Mouse (Mus musculus) liver, embryonic 14.5 days (tissue): ENCODE results near the gene Atf7. TPM values are rescaled to one million over a fixed set of nuclear protein-coding genes. Genes with fewer than 3 reads are reported as not detected.

Experiments
- ATAC-seq: fragments of 200-750 bp; cut with Nextera tagmentation; 2 replicates; pipeline ENCODE4 v1.8.0; 2017; ENCODE audit warnings: moderate number of reproducible peaks, mild to moderate bottlenecking, moderate library complexity; ENCODE audit not compliant: insufficient read depth
- DNase-seq, 3 experiments: peaks; one replicate each; pipeline ENCODE4 v3.0.0-alpha.2; 2012 to 2013; ENCODE audit warnings: low read depth in 3 of 3, low spot score in 3 of 3
- H3K27ac ChIP-seq: fragments of 300-500 bp; sonication (generic); 2 replicates; pipeline ENCODE4 v1.5.1; 2014; ENCODE audit warnings: moderate library complexity, mild to moderate bottlenecking, control low read depth, inconsistent platforms
- H3K27me3 ChIP-seq: fragments of 300-500 bp; sonication (generic); 2 replicates; pipeline ENCODE4 v1.6.1; 2014; ENCODE audit warnings: mild to moderate bottlenecking, low read length, moderate library complexity; ENCODE audit not compliant: control insufficient read depth, insufficient read depth
- H3K36me3 ChIP-seq: fragments of 300-500 bp; sonication (generic); replicated peaks from 2 replicates; pipeline ENCODE4 v1.6.1; 2014; ENCODE audit warnings: low read depth; ENCODE audit not compliant: control insufficient read depth, insufficient read depth
- H3K4me1 ChIP-seq, 2 experiments: fragments of 200-500 bp in 1 of 2; fragments of 300-500 bp in 1 of 2; sonication (generic) in 1 of 2; replicated peaks; 2 replicates each; pipeline ENCODE4 v1.6.1; 2012 to 2014; ENCODE audit warnings: antibody characterized with exemption in 1 of 2, inconsistent platforms in 1 of 2, low read length in 1 of 2; ENCODE audit not compliant: control insufficient read depth in 2 of 2, insufficient read depth in 2 of 2
- H3K4me2 ChIP-seq: fragments of 300-500 bp; sonication (generic); 2 replicates; pipeline ENCODE4 v1.6.1; 2014; ENCODE audit warnings: low read depth, mild to moderate bottlenecking, control low read depth, moderate library complexity
- H3K4me3 ChIP-seq, 2 experiments: fragments of 200-500 bp in 1 of 2; fragments of 300-500 bp in 1 of 2; sonication (generic) in 1 of 2; 2 replicates each; pipeline ENCODE4 v1.5.1; 2012 to 2014; ENCODE audit warnings: low read depth in 2 of 2, low read length in 2 of 2, mild to moderate bottlenecking in 2 of 2, control low read depth in 1 of 2, inconsistent platforms in 1 of 2, moderate library complexity in 1 of 2; ENCODE audit not compliant: insufficient read depth in 1 of 2
- H3K9ac ChIP-seq: fragments of 300-500 bp; sonication (generic); replicated peaks from 2 replicates; pipeline ENCODE4 v1.6.1; 2014; ENCODE audit warnings: mild to moderate bottlenecking, control low read depth, moderate library complexity
- H3K9me3 ChIP-seq: fragments of 300-500 bp; sonication (generic); 2 replicates; pipeline ENCODE4 v1.6.1; 2016; ENCODE audit warnings: low read length, mixed read lengths; ENCODE audit not compliant: control insufficient read depth
- CTCF ChIP-seq: IDR thresholded peaks from 2 replicates; pipeline ENCODE4 v1.5.1; 2016; ENCODE audit warnings: antibody characterized with exemption, low read depth, control low read depth
- EP300 ChIP-seq: IDR thresholded peaks from 2 replicates; pipeline ENCODE4 v1.6.1; 2016; ENCODE audit warnings: antibody characterized with exemption, low read depth
- WGBS: fragments of 180-500 bp; shearing (Covaris S2); extraction: QIAGEN DNeasy Blood & Tissue Kit; methylation state at CpG from one replicate; pipeline ENCODE4 v1.1.7; 2014; ENCODE audit not compliant: insufficient replicate concordance; 5-methylcytosine and 5-hydroxymethylcytosine counted together
- polyA plus RNA-seq, 2 experiments: library from polyadenylated mRNA; depleted of rRNA in 1 of 2; stranded (reverse) in 1 of 2; unstranded in 1 of 2; fragments of >200 nt; fragmentation: Nextera tagmentation in 1 of 2; extraction: Ambion mirVana in 1 of 2; gene quantifications; 2 replicates each; pipeline versions ENCODE4 v1.2.1 to v1.2.3; 2012 to 2014

Gene Atf7
- polyA plus RNA-seq, 2 experiments = 7.3 to 12.3 TPM

GRCm38 (mm10) chr15:102530566-102530965 is 94.7 kb downstream of the Atf7 start:
- WGBS = 47% methylated on average over 4 of the region's 4 CpGs
- ATAC-seq (no peak), DNase-seq (no peak)

GRCm38 (mm10) chr15:102528396-102528795 is 96.9 kb downstream of the Atf7 start:
- no peak overlapping the region for H3K4me3 ChIP-seq
- no peak overlapping the region for H3K27ac ChIP-seq
- no peaks in the 10 kb centered on the region for H3K27me3 ChIP-seq
- no peaks in the 10 kb centered on the region for H3K9me3 ChIP-seq
- peaks cover 2% of the 10 kb centered on the region; the same call in 1 of the 2 replicates for H3K36me3 ChIP-seq
- no peak overlapping the region for H3K4me2 ChIP-seq
- WGBS = 69% methylated on average over 1 of the region's 1 CpGs
- no peak for DNase-seq
- no peak for TF ChIP-seq EP300
- TF ChIP-seq CTCF = no peak
- H3K4me1 ChIP-seq = no peaks in the 10 kb centered on the region
- H3K9ac ChIP-seq = no peak overlapping the region
- no peak for ATAC-seq

More at GRCm38 (mm10) chr15:102530566-102530965, 94.7 kb downstream of the Atf7 start:
- Histone ChIP-seq H3K27me3 (no peaks in the 10 kb centered on the region), H3K9ac (no peak overlapping the region), H3K4me2 (no peak overlapping the region), H3K4me3 (no peak overlapping the region), H3K36me3 (peaks cover 5% of the 10 kb centered on the region), H3K27ac (no peak overlapping the region), H3K9me3 (no peaks in the 10 kb centered on the region), H3K4me1 (no peaks in the 10 kb centered on the region)
- TF ChIP-seq EP300 (no peak), CTCF (no peak)

GRCm38 (mm10) chr15:102527936-102528335 is 97.3 kb downstream of the Atf7 start:
- no peaks in the 10 kb centered on the region for H3K9me3 ChIP-seq
- DNase-seq (no peak), ATAC-seq (no peak)
- no peaks in the 10 kb centered on the region for H3K4me1 ChIP-seq
- 57% methylated on average over 3 of the region's 3 CpGs for WGBS
- H3K27me3 ChIP-seq = no peaks in the 10 kb centered on the region
- TF ChIP-seq EP300 (no peak), CTCF (peak; percentile 61)
- no peak overlapping the region for H3K27ac ChIP-seq
- H3K9ac ChIP-seq = no peak overlapping the region
- H3K4me2 ChIP-seq = no peak overlapping the region
- no peak overlapping the region for H3K4me3 ChIP-seq
- no peaks in the 10 kb centered on the region; the same call in 1 of the 2 replicates for H3K36me3 ChIP-seq

GRCm38 (mm10) chr15:102526111-102527002 is 98.9 kb downstream of the Atf7 start:
- DNase-seq (no peak), ATAC-seq (no peak)
- Histone ChIP-seq H3K4me2 (no peak overlapping the region), H3K4me1 (no peaks in the 10 kb centered on the region), H3K36me3 (no peaks in the 10 kb centered on the region; the same call in 1 of the 2 replicates), H3K4me3 (no peak overlapping the region), H3K27me3 (no peaks in the 10 kb centered on the region), H3K9me3 (no peaks in the 10 kb centered on the region), H3K9ac (no peak overlapping the region), H3K27ac (no peak overlapping the region)
- WGBS = 67% methylated on average over 6 of the region's 6 CpGs
- TF ChIP-seq EP300 = no peak
- TF ChIP-seq CTCF = no peak

- Histone ChIP-seq H3K4me2 (no peak within 1 kb of the TSS), H3K27ac (no peak within 1 kb of the TSS), H3K9me3 (no peaks in the 10 kb centered on the region), H3K36me3 (no peaks in the 10 kb centered on the region; the same call in 1 of the 2 replicates), H3K27me3 (no peaks in the 10 kb centered on the region), H3K4me1 (no peaks in the 10 kb centered on the region; a peak in 1 of 4 replicates), H3K9ac (no peak within 1 kb of the TSS), H3K4me3 (no peak within 1 kb of the TSS)
- peak; percentile 22; the same call in 1 of the 2 replicates for ATAC-seq
- TF ChIP-seq EP300 (no peak), CTCF (peak; percentile 97)
- peak; percentile 39 to 56 (median 55) for DNase-seq
- 10% methylated on average over 3 of the region's 3 CpGs for WGBS
Observed at GRCm38 (mm10) chr15:102524892-102525485, 100.3 kb downstream of the Atf7 start, which contains the start of gene Npff. TSS of gene Npff (minus strand) at chr15:102524942.
